Mouse (Mus musculus) erythroblast, embryonic 14.5 days (primary cell): ENCODE results near the gene Rabgap1l.

Experiments used
- GATA1 ChIP-seq: IDR thresholded peaks from 2 replicates; pipeline ENCODE4 v1.6.1; 2012; ENCODE audit warnings: low read length, inconsistent platforms, mixed read lengths
- TAL1 ChIP-seq: IDR thresholded peaks from 3 replicates; pipeline ENCODE4 v1.6.1; 2012; ENCODE audit warnings: low read length, inconsistent platforms, mixed read lengths

- no peak for TF ChIP-seq TAL1
- no peak for TF ChIP-seq GATA1
Observed at GRCm38 (mm10) chr1:160327531-160327930, 465.5 kb downstream of the Rabgap1l start.
